Mouse (Mus musculus): ENCODE data around the gene Lbhd2. TPM values are rescaled to one million over a fixed set of nuclear protein-coding genes. Genes with fewer than 3 reads are reported as not detected.
A peak's percentile ranks its signal among the peaks of the same experiment; 100 is the strongest.

Gene Lbhd2
- polyA plus RNA-seq, 1 experiment from 2014 or later: 1.9 TPM

DNA sequence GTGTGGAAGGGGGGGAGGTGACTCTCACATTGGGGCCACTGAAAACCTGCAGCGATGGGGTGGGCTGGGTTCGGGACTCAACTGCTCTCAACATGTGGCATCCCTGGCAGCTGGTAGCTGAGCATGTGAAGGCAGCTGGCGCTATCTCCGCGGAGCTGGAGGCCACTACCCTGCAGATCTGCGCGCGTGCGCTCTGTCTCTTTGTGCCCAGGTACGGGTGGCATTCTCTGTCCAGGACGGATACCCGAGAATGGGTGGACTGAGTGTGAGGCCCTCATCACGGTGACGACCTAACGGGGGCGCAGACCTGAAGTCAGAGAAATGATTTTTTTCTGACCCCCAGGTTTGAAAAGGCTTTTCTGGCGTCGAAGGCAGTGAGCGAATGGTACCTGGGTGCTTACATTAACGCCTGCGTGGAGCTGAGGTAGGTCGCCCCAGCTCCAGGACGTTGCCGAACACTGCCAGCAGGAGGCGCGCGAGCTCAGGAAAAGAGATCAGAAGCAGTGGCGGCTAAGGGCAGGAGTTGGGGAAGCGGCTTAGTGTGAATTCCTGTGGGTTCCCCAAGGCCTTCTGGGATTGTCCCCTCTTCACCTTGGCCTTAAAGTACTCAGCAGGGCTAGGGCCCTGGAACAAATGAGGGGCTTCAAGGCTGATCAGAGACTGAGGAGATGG is 19.3 kb downstream of the Lbhd2 start:
- Histone ChIP-seq H3K27me3 (peaks cover 79% of the 10 kb centered on the region), H3K4me3 (0 out of 2 replicates have a peak overlapping the region, but pooled peaks have one; percentile 10), H3K4me1 (replicated peaks) (peaks cover 51% of the 10 kb centered on the region), H3K9me3 (no peaks in the 10 kb centered on the region), H3K36me3 (no peaks in the 10 kb centered on the region), H3K27ac (replicated peaks) (no peak overlapping the region), H3K4me2 (peak overlapping the region; percentile 40), H3K9ac (no peak overlapping the region)
- ATAC-seq (ENCODE audit: low FRiP score, low read depth): peak; percentile 55; the same call in 1 of the 2 replicates
- WGBS: 17% methylated on average over 29 of the region's 29 CpGs

DNA sequence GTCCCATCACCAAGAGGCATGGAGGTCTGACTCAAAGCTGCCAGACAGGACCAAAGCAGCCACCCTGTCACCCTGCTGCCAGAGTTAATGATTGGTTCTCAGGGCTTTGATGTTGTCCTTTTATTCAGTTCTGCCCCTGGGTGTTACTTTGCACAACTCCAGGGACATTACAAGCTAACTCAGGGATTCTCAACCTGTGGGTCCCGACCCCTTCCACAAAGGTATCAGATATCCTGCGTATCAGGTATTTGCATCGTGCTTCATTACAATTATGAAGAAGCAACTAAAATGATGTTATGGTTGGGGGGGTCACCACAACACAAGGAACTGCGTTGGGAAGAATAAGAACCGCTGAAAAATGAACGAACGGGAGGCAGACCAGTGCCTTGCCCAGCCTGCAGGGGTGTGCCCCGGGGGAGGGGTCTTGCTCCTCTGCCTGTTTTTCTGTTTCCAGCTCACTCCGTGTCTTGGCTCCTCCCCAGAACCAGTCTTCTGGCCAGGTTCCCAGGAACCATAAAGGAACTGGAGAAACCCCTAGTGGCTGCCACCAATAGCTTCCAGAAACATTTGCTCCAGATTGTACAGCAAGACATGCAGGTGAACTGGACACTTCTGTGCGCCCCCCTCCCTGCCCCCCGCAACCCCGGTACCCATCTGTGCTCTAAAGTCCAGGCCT is 21.0 kb downstream of the Lbhd2 start:
- H3K4me2 ChIP-seq: no peak overlapping the region
- no peaks in the 10 kb centered on the region for H3K9me3 ChIP-seq
- 39% methylated on average over 12 of the region's 12 CpGs for WGBS
- H3K27ac ChIP-seq (replicated peaks): no peak overlapping the region
- no peak overlapping the region for H3K9ac ChIP-seq
- no peak for ATAC-seq (ENCODE audit: low FRiP score, low read depth)
- peaks cover 51% of the 10 kb centered on the region for H3K4me1 ChIP-seq (replicated peaks)
- H3K36me3 ChIP-seq: no peaks in the 10 kb centered on the region
- H3K27me3 ChIP-seq: peaks cover 72% of the 10 kb centered on the region
- no peak overlapping the region for H3K4me3 ChIP-seq

DNA sequence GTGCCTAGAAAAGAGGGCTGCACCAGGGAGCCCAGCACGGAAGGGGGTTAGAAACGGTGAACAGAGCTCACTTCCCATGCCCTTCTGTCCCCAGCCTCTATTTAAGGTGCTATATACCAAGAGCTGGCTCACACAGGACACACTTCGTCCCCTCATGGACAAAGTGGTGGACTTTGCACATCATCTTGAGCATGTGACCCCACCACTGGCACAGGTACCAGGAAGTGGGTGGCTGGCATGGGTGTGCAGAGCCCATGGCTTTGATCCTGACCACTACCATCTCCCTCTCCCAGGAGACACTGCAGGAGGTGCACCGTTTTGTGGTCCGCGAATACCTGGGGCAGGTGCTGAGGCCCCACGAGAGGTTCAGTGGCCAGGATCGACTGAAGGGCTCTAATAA is 21.8 kb downstream of the Lbhd2 start:
- Histone ChIP-seq H3K4me1 (replicated peaks) (peaks cover 47% of the 10 kb centered on the region), H3K27me3 (peaks cover 66% of the 10 kb centered on the region), H3K27ac (replicated peaks) (no peak overlapping the region), H3K4me3 (no peak overlapping the region), H3K36me3 (no peaks in the 10 kb centered on the region), H3K4me2 (peak overlapping the region; percentile 65; the same call in 1 of the 2 replicates), H3K9ac (no peak overlapping the region), H3K9me3 (no peaks in the 10 kb centered on the region)
- 17% methylated on average over 8 of the region's 8 CpGs for WGBS
- no peak for ATAC-seq (ENCODE audit: low FRiP score, low read depth)

DNA sequence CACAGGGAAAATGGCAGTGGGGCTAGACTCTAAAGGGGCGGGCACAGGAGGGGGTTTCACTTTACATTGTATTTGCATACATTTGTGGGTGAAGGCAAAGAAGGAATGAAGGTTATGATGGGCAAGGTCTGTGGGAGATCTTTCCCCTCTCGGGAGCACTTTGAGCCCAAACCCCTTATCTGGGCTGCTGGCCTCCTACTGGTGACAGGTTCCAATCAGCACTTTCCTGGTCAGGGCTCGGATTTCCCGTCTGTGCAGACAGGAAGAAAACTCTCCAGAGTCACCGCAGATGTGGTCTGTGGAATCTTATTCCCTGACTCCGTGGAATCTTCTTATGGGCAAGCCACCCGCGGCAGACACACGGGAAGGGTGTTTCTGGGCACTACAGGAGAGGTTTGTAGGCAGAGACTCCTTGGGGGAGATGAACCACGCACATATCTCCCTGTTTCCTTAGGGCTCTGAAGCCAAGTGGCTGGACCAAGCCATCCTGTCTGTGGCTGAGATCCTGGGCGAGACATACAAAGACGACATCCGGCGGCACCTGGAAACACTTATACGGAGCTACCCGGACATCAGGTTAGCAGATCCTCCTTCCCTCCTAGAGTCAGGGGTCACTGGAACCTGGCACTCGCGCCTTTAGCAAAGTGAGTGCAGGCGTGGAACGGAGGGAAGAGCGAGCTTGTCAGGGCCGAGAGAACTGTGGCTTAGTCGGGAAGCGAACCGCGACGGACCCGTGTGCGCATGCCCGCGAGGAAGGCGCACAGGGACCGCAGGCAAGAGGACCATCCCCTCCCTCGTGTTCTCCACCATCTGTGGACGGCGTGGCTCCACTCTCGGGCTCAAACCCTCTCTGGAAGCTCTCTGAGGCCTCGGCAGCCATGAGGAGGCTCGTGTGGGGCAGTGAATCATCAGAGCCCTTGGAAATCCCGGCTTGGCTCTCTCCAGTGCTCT is 22.6 kb downstream of the Lbhd2 start:
- H3K4me1 ChIP-seq (replicated peaks): peaks cover 45% of the 10 kb centered on the region
- WGBS: under 1% methylated on average over 39 of the region's 40 CpGs
- H3K4me3 ChIP-seq: peak overlapping the region; percentile 38
- H3K27ac ChIP-seq (replicated peaks): no peak overlapping the region
- H3K4me2 ChIP-seq: peak overlapping the region; percentile 65
- H3K27me3 ChIP-seq: peaks cover 57% of the 10 kb centered on the region
- H3K9ac ChIP-seq: peak overlapping the region; percentile 45
- no peaks in the 10 kb centered on the region for H3K9me3 ChIP-seq
- ATAC-seq (ENCODE audit: low FRiP score, low read depth): no peak
- H3K36me3 ChIP-seq: no peaks in the 10 kb centered on the region

DNA sequence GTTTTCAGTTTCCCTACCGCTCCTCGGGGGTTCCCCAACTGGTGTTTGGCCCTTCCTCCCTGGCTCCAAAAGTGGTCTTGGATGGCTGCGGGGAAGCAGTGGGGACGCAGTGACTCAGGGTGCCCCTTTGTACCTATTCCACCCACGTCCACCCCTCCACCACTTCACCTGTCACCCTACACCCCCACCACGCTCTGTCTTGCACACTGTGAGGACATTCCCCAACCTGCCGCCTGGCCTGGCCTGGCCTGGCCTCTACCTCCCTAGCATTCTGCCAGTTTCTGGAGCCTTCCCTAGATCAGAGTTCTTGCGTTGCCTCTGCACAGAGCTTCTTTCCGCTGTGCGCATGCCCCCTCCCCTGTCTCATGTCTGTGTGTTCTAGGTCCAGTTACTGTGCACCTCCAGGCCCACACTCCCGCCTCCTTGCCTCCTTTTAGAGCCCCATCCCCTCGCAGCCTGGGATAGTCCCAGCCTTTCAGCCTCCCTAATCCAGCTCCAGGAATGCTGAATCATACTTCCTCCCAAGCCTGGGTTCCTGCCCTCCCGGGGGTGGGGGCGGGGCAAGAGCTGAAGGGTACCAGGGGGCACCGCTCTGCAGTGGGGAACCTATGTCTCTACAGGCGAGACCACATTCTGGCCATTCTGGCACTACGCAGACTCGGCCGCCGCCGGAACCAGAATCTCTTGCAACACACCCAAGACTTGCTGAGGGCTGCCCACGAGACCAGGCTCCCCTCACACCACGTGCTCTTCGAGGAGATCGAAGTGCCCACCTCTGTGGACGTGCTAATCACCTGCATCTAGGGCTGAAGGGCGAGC is 23.6 kb downstream of the Lbhd2 start:
- no peak for ATAC-seq (ENCODE audit: low FRiP score, low read depth)
- H3K4me3 ChIP-seq: peak overlapping the region; percentile 38
- H3K9me3 ChIP-seq: no peaks in the 10 kb centered on the region
- H3K9ac ChIP-seq: peak overlapping the region; percentile 45; the same call in 1 of the 2 replicates
- WGBS: 14% methylated on average over 27 of the region's 27 CpGs
- H3K27ac ChIP-seq (replicated peaks): no peak overlapping the region
- peaks cover 47% of the 10 kb centered on the region for H3K27me3 ChIP-seq
- peak overlapping the region; percentile 65 for H3K4me2 ChIP-seq
- no peaks in the 10 kb centered on the region for H3K36me3 ChIP-seq
- peaks cover 55% of the 10 kb centered on the region for H3K4me1 ChIP-seq (replicated peaks)

DNA sequence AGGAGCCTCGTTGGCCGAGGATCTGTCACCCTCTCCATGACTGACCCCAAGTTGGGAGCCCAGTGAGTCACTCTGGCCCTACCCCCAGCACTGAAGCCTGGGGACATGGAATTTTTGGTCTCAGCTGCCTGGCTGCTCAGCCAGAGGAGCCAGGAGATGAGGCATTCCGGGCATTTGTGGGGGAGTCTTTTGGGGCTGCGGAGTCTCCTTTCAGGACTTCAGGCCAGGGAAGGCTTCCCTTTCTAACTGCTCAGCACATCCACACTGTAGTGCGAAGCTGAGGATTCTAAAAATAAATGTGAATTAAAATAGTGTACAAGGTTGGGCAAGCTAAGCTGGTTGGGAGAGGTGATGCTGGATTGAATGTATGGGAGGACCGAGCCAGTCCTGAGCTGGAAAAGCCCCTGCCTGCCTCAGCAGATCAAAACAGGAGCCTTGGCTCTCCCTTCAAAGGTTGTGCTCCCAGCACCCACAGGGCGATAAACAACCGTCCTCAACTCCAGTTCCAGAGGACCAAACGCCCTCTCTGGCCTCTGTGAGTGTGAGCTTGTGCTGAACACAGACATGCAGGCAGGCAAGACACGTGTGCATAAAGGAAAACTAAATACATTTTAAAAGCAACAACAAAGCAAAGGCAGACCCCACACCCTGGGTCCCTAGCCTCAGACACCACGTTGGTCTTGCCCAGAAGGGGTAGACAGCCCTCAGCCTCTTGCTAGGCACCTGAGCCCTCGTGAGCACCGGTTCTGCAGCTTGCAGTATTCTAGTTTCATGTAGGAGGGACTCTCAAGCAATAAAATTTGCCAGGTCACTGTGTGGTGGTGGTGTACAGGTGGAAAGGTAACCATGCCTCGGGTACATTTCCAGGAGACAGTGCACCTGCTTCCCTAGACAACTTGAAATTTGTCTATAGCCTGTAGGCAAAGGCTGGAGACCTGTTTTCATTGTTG is 24.5 kb downstream of the Lbhd2 start:
- Histone ChIP-seq H3K4me1 (replicated peaks) (peaks cover 47% of the 10 kb centered on the region), H3K27me3 (peaks cover 40% of the 10 kb centered on the region), H3K36me3 (no peaks in the 10 kb centered on the region), H3K9me3 (no peaks in the 10 kb centered on the region), H3K4me3 (no peak overlapping the region), H3K27ac (replicated peaks) (no peak overlapping the region), H3K9ac (no peak overlapping the region), H3K4me2 (no peak overlapping the region)
- ATAC-seq (ENCODE audit: low FRiP score, low read depth): no peak
- WGBS: 33% methylated on average over 14 of the region's 14 CpGs

DNA sequence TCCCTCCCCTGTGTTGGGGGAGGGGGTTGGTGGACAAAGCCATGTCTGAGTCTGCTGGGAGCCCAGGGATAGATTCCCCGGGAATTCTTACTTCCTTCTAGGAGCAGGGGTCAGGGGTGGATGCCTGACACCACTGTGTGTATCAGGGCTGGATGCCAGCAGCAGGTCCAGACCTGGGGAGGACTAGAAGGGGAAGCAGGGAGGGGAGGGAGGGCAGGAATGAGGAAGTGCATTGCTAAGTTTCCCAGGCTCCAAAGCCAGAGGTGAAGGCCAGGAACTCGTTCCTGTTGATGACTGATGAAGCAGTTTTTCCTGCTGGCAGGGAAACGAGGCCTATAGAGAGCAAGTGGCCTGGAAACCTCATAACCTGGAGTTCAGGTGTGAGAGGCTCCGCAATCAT is 25.5 kb downstream of the Lbhd2 start:
- no peak for ATAC-seq (ENCODE audit: low FRiP score, low read depth)
- H3K4me3 ChIP-seq: no peak overlapping the region
- H3K27me3 ChIP-seq: peaks cover 35% of the 10 kb centered on the region
- H3K27ac ChIP-seq (replicated peaks): no peak overlapping the region
- peaks cover 46% of the 10 kb centered on the region for H3K4me1 ChIP-seq (replicated peaks)
- no peak overlapping the region for H3K4me2 ChIP-seq
- no peaks in the 10 kb centered on the region for H3K36me3 ChIP-seq
- H3K9me3 ChIP-seq: no peaks in the 10 kb centered on the region
- 35% methylated on average over 4 of the region's 4 CpGs for WGBS
- H3K9ac ChIP-seq: no peak overlapping the region

DNA sequence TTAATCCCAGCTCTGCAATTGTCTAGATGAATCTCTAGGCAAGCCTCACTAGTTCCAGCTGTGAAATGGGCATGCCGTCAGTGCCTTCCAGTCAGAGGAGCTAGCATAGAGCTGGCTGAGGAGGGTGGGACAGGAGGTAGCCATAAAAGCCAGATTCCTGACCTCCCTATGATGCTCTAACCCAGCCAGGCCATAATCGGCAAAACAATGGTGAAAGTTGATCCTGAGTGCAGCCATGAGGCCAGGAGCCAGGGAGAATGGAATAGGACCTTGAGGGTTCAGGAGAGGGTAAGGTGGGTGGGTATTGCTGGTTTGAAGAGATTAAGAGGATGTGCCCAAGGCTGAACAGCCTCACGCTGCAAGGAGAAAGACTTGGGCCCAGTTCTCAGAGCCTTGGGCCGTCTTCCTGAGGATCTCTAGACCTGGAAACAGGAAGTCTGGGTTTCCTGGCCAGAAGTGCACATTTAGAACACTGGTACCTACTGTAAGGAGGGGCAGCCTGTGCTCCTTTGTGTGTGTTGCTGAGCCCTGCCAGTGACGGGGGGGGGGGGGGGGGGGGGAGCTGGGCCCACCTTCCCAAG is 26.2 kb downstream of the Lbhd2 start:
- Histone ChIP-seq H3K27me3 (peaks cover 31% of the 10 kb centered on the region), H3K27ac (replicated peaks) (no peak overlapping the region)
- 70% methylated on average over 4 of the region's 5 CpGs for WGBS

DNA sequence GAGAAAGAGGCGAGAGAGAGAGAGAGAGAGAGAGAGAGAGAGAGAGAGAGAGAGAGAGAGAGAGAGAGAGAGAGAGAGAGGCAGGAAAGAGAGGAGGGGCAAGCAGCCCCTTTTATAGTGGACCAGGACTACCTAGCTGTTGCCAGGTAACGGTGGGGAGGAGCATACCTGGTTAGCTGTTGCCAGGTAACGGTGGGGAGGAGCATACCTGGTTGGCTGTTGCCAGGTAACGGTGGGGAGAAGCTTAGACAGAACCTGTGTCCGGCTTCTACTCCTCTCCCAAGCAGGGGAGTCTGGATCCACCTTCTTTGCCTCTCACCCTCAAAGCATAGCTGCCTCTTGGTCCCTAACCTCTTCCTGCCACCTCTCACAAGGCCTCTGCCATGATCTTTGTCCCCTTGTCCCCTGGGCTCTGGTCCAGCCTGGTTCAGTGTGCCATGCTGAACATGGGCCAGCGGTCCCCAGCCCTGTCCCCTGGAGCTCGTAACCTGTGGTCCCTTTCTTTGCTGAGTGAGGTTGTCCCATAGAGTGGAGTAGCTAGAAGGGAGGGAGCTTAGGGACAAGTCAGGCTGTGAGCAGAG is 27.6 kb downstream of the Lbhd2 start:
- Histone ChIP-seq H3K9me3 (no peaks in the 10 kb centered on the region), H3K4me1 (replicated peaks) (peaks cover 31% of the 10 kb centered on the region), H3K9ac (no peak overlapping the region), H3K4me2 (peak overlapping the region; percentile 35), H3K36me3 (no peaks in the 10 kb centered on the region), H3K4me3 (no peak overlapping the region), H3K27me3 (peaks cover 22% of the 10 kb centered on the region), H3K27ac (replicated peaks) (peak overlapping the region; percentile 73)
- whole genome bisulfite sequencing: 21% methylated on average over 6 of the region's 7 CpGs
- ATAC-seq (ENCODE audit: low FRiP score, low read depth): peak; percentile 82

More for the DNA sequence above, 26.2 kb downstream of the Lbhd2 start:
- no peaks in the 10 kb centered on the region for H3K36me3 ChIP-seq
- no peak overlapping the region for H3K4me3 ChIP-seq
- H3K4me1 ChIP-seq (replicated peaks): peaks cover 45% of the 10 kb centered on the region
- H3K9ac ChIP-seq: no peak overlapping the region
- ATAC-seq (ENCODE audit: low FRiP score, low read depth): no peak
- H3K4me2 ChIP-seq: no peak overlapping the region
- no peaks in the 10 kb centered on the region for H3K9me3 ChIP-seq

DNA sequence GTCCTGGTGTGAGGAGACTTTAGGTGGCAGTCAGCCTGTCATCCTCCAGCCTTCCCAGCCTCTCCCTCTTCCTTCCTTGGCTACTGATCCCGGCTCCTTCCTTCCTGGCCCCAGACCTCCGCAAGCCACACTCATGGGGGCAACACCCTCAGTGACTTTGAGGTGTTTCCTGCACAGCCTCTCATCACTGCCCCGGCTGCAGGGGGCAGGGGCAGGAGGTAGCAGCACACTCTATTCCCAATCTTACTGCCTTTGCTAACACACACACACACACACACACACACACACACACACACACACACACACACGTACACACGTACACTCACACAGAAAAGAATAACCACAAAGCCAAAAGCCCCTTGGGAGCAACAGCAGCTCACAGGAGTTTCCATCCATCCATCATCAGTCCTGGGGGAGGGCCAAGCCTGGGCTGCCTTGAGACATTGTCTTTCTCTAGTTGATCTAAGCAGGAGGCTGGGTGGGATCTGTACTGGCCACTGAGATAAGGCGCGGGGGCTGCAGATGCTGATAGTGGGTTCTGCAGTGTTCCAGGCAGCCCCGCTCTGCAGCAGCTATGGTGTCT is 28.2 kb downstream of the Lbhd2 start:
- peak overlapping the region; percentile 73 for H3K27ac ChIP-seq (replicated peaks)
- H3K4me2 ChIP-seq: 0 out of 2 replicates have a peak overlapping the region, but pooled peaks have one; percentile 35
- H3K9ac ChIP-seq: no peak overlapping the region
- no peaks in the 10 kb centered on the region for H3K9me3 ChIP-seq
- H3K36me3 ChIP-seq: no peaks in the 10 kb centered on the region
- 46% methylated on average over 8 of the region's 8 CpGs for WGBS
- no peak for ATAC-seq (ENCODE audit: low FRiP score, low read depth)
- H3K4me1 ChIP-seq (replicated peaks): peaks cover 25% of the 10 kb centered on the region
- H3K27me3 ChIP-seq: peaks cover 23% of the 10 kb centered on the region
- no peak overlapping the region for H3K4me3 ChIP-seq

All from hindbrain, embryonic 15.5 days (tissue).